24 mouse cellular contexts compared by ENCODE assay signal in genomic region chr1:171731195-171731594, GRCm38 (mm10). TPM values are rescaled to one million over a fixed set of nuclear protein-coding genes. Genes with fewer than 3 reads are reported as not detected.
DNase-seq lines count a peak whose midpoint lies in the region; ATAC-seq and TF ChIP-seq lines count a peak whose summit lies in the region.
"Had no signal": no experiment of that assay in that cellular context is flagged by ENCODE, and none has a peak within 500 bp of the region (broad histone marks: within the 10 kb centered on the region; RNA-seq: fewer than 3 reads in every experiment).

No protein-coding gene starts in this region.

- no peaks in the 10 kb centered on the region for H3K36me3 ChIP-seq in forebrain, postnatal 0 days (ENCODE audit: insufficient read depth)
- H3K36me3 ChIP-seq in forebrain, embryonic 14.5 days (ENCODE audit: control insufficient read depth, insufficient read depth, low read length): no peaks in the 10 kb centered on the region
- no peaks in the 10 kb centered on the region for H3K36me3 ChIP-seq in splenic B cell, adult 2 months (ENCODE audit: control insufficient read depth, insufficient read depth, low read length, poor library complexity, severe bottlenecking)
- H3K36me3 ChIP-seq: embryonic facial prominence, embryonic 10.5 days; heart, embryonic 10.5 days; limb, embryonic 13.5 days; liver, embryonic 12.5 days; midbrain, embryonic 13.5 days; neural tube, embryonic 13.5 days had no signal

- no peak for ATAC-seq in forebrain, postnatal 0 days
- no peak for ATAC-seq in forebrain, embryonic 14.5 days
- ATAC-seq: forebrain, embryonic 16.5 days; liver, embryonic 12.5 days; midbrain, embryonic 13.5 days had no signal

- DNase-seq in forebrain, postnatal 0 days: no peak
- DNase-seq in forebrain, embryonic 14.5 days (ENCODE audit: low spot score): no peak
- DNase-seq in layer of hippocampus, adult 2 months (ENCODE audit: low spot score in 2 of 2): no peak
- DNase-seq in layer of hippocampus, postnatal 36 days: no peak
- peak; percentile 31 for DNase-seq in thymus, postnatal 14 days
- no peak for DNase-seq in thymus, adult 18-20 months
- DNase-seq in splenic B cell, adult 2 months (ENCODE audit: low read depth, low spot score): peak; percentile 43
- no peak for DNase-seq in gastrocnemius, postnatal 14 days
- DNase-seq: cerebellum, adult 11-12 months; heart, postnatal 4 days; kidney, adult 2 months; kidney, postnatal 10 days; lung, adult 2 months; lung, postnatal 14 days; thymus, postnatal 4 days had no signal

- no peak overlapping the region for H3K4me2 ChIP-seq in forebrain, postnatal 0 days (ENCODE audit: low read depth)
- H3K4me2 ChIP-seq in forebrain, embryonic 14.5 days (ENCODE audit: low read length): no peak overlapping the region
- H3K4me2 ChIP-seq: limb, embryonic 13.5 days; liver, embryonic 12.5 days; midbrain, embryonic 13.5 days; neural tube, embryonic 13.5 days had no signal

- 0 out of 2 replicates have a peak, but pooled peaks have one; percentile 5 for TF ChIP-seq CTCF in forebrain, postnatal 0 days (IDR thresholded peaks at IDR 0.05; ENCODE audit: low read depth)
- TF ChIP-seq CTCF in layer of hippocampus, adult 2 months (conservative IDR thresholded peaks at IDR 0.05): peak; percentile 55

- no peak overlapping the region for H3K4me3 ChIP-seq in forebrain, postnatal 0 days (ENCODE audit: low read depth, low read length)
- H3K4me3 ChIP-seq in forebrain, embryonic 14.5 days (ENCODE audit: low read depth, low read length): no peak overlapping the region
- H3K4me3 ChIP-seq in layer of hippocampus, adult 2 months: no peak overlapping the region
- H3K4me3 ChIP-seq: embryonic facial prominence, embryonic 10.5 days; heart, embryonic 10.5 days; limb, embryonic 13.5 days; liver, embryonic 12.5 days; megakaryocyte, embryonic 14.5 days; midbrain, embryonic 13.5 days; neural tube, embryonic 13.5 days had no signal

- intact Hi-C loops in gastrocnemius, postnatal 14 days (cut with DNase I; ENCODE audit: low total_unique reads): no loop called here

- H3K9ac ChIP-seq in forebrain, postnatal 0 days: no peak overlapping the region
- no peak overlapping the region for H3K9ac ChIP-seq in forebrain, embryonic 14.5 days (ENCODE audit: low read length)
- H3K9ac ChIP-seq: limb, embryonic 13.5 days; liver, embryonic 12.5 days; midbrain, embryonic 13.5 days; neural tube, embryonic 13.5 days had no signal

- H3K4me1 ChIP-seq in forebrain, postnatal 0 days (ENCODE audit: insufficient read depth): no peaks in the 10 kb centered on the region
- no peaks in the 10 kb centered on the region for H3K4me1 ChIP-seq in forebrain, embryonic 14.5 days (ENCODE audit: control insufficient read depth, insufficient read depth, low read length)
- H3K4me1 ChIP-seq: embryonic facial prominence, embryonic 10.5 days; heart, embryonic 10.5 days; limb, embryonic 13.5 days; liver, embryonic 12.5 days; midbrain, embryonic 13.5 days; neural tube, embryonic 13.5 days had no signal

- no peak overlapping the region for H3K27ac ChIP-seq in forebrain, postnatal 0 days (ENCODE audit: low read depth, low read length)
- no peak overlapping the region for H3K27ac ChIP-seq in forebrain, embryonic 14.5 days (ENCODE audit: low read depth, low read length)
- no peak overlapping the region for H3K27ac ChIP-seq in layer of hippocampus, adult 2 months
- H3K27ac ChIP-seq: embryonic facial prominence, embryonic 10.5 days; heart, embryonic 10.5 days; limb, embryonic 13.5 days; liver, embryonic 12.5 days; midbrain, embryonic 13.5 days; neural tube, embryonic 13.5 days; stomach, postnatal 0 days had no signal

- no peaks in the 10 kb centered on the region for H3K27me3 ChIP-seq in forebrain, postnatal 0 days (ENCODE audit: insufficient read depth, low read length)
- no peaks in the 10 kb centered on the region for H3K27me3 ChIP-seq in forebrain, embryonic 14.5 days (replicated peaks; ENCODE audit: control insufficient read depth, insufficient read depth, low read length)
- H3K27me3 ChIP-seq in splenic B cell, adult 2 months (ENCODE audit: control insufficient read depth, insufficient read depth, low read length, poor library complexity, severe bottlenecking): no peaks in the 10 kb centered on the region
- H3K27me3 ChIP-seq: limb, embryonic 13.5 days; liver, embryonic 12.5 days; megakaryocyte, embryonic 14.5 days; midbrain, embryonic 13.5 days; neural tube, embryonic 13.5 days had no signal

- no peaks in the 10 kb centered on the region for H3K9me3 ChIP-seq in forebrain, postnatal 0 days (ENCODE audit: low read length)
- H3K9me3 ChIP-seq in forebrain, embryonic 14.5 days (replicated peaks; ENCODE audit: control insufficient read depth, low read length): no peaks in the 10 kb centered on the region
- H3K9me3 ChIP-seq: midbrain, embryonic 13.5 days had no signal

RNA-seq across cellular contexts. Expression of gene Slamf1, which starts 35.7 kb away (rescaled TPM):
- total RNA-seq in forebrain, postnatal 0 days (2014; rRNA removed): 0.15 and 0.19 TPM in 2 replicates
- 0.11 and 0.15 TPM in 2 replicates for polyA plus RNA-seq in forebrain, postnatal 0 days (2015; fragmentation: Nextera tagmentation; extraction: Ambion mirVana)
- polyA plus RNA-seq in forebrain, embryonic 14.5 days (2014; fragmentation: Nextera tagmentation; extraction: Ambion mirVana): 0.22 TPM in 2 replicates
- total RNA-seq in layer of hippocampus, adult 2 months (2021): under 1 TPM; 0.10 TPM
- total RNA-seq in layer of hippocampus, postnatal 36 days (2021): under 1 TPM; 0.10 to 0.17 TPM
- total RNA-seq in gastrocnemius, postnatal 14 days (2021): not detected

RNA-seq across cellular contexts. Expression of gene Cd48, which starts 49.4 kb away (rescaled TPM):
- 0.69 and 1.3 TPM in 2 replicates for total RNA-seq in forebrain, postnatal 0 days (2014; rRNA removed)
- polyA plus RNA-seq in forebrain, postnatal 0 days (2015; fragmentation: Nextera tagmentation; extraction: Ambion mirVana): 1.0 and 1.1 TPM in 2 replicates
- 0.90 and 1.1 TPM in 2 replicates for polyA plus RNA-seq in forebrain, embryonic 14.5 days (2014; fragmentation: Nextera tagmentation; extraction: Ambion mirVana)
- total RNA-seq in layer of hippocampus, adult 2 months (2021): not detected
- under 1 TPM in 1 of 2 experiments, not detected in 1; 0.77 TPM for total RNA-seq in layer of hippocampus, postnatal 36 days (2021)
- total RNA-seq in gastrocnemius, postnatal 14 days (2021): 1 to 10 TPM in 1 of 2 experiments, under 1 TPM in 1; 0.75 to 1.1 TPM

Comparison
In these comparisons a context has a peak if more than half of its experiments do, and no peak if none do; other contexts are left out.
1. DNase-seq: peak in thymus, postnatal 14 days (single experiment) and splenic B cell, adult 2 months (single experiment); none in forebrain, postnatal 0 days (single experiment), forebrain, embryonic 14.5 days (single experiment), layer of hippocampus, adult 2 months (0 of 2), layer of hippocampus, postnatal 36 days (0 of 2), thymus, adult 18-20 months (0 of 2) and gastrocnemius, postnatal 14 days (single experiment).